Mouse (Mus musculus) heart, embryonic 13.5 days (tissue): Measurements from ENCODE around the gene Sin3b. TPM values are rescaled to one million over a fixed set of nuclear protein-coding genes. Genes with fewer than 3 reads are reported as not detected.

Experiments used
- ATAC-seq: fragments of 200-750 bp; cut with Nextera tagmentation; 2 replicates; pipeline ENCODE4 v1.8.0; 2017; ENCODE audit warnings: moderate TSS enrichment; ENCODE audit not compliant: insufficient number of reproducible peaks, low FRiP score, low TSS enrichment; ENCODE audit errors: extremely low read depth
- H3K27ac ChIP-seq: fragments of 300-500 bp; sonication (generic); replicated peaks from 2 replicates; pipeline ENCODE4 v1.5.1; 2015; ENCODE audit warnings: moderate library complexity, mild to moderate bottlenecking, inconsistent platforms
- H3K27me3 ChIP-seq: fragments of 300-500 bp; sonication (generic); replicated peaks from 2 replicates; pipeline ENCODE4 v1.6.1; 2015; ENCODE audit warnings: mild to moderate bottlenecking, inconsistent platforms
- H3K36me3 ChIP-seq: fragments of 300-500 bp; sonication (generic); 2 replicates; pipeline ENCODE4 v1.6.1; 2015; ENCODE audit warnings: mild to moderate bottlenecking, inconsistent platforms
- H3K4me1 ChIP-seq: fragments of 300-500 bp; sonication (generic); 2 replicates; pipeline ENCODE4 v1.6.1; 2015; ENCODE audit warnings: inconsistent platforms
- H3K4me2 ChIP-seq: fragments of 300-500 bp; sonication (generic); 2 replicates; pipeline ENCODE4 v1.6.1; 2015; ENCODE audit warnings: inconsistent platforms, mild to moderate bottlenecking, moderate library complexity
- H3K4me3 ChIP-seq: fragments of 300-500 bp; sonication (generic); 2 replicates; pipeline ENCODE4 v1.5.1; 2015; ENCODE audit warnings: moderate library complexity, mild to moderate bottlenecking, inconsistent platforms
- H3K9ac ChIP-seq: fragments of 300-500 bp; sonication (generic); 2 replicates; pipeline ENCODE4 v1.6.1; 2015; ENCODE audit warnings: inconsistent platforms, mild to moderate bottlenecking, moderate library complexity
- H3K9me3 ChIP-seq: fragments of 300-500 bp; sonication (generic); 2 replicates; pipeline ENCODE4 v1.6.1; 2016; ENCODE audit warnings: inconsistent platforms
- WGBS: fragments of 180-500 bp; shearing (Covaris S2); methylation state at CpG from one replicate; pipeline ENCODE4 v1.1.7; 2015; ENCODE audit warnings: mixed read lengths; 5-methylcytosine and 5-hydroxymethylcytosine counted together
- microRNA-seq: library from miRNA; unstranded; fragments of <30 nt; microRNA quantifications from one replicate; pipeline ENCODE4, GENCODE M21; 2016
- polyA plus RNA-seq: library from polyadenylated mRNA; unstranded; fragments of >200 nt; fragmentation: Nextera tagmentation; extraction: Ambion mirVana; gene quantifications from 2 replicates; pipeline ENCODE4 v1.2.1, GENCODE M21; 2015

Sin3b gene
- polyA plus RNA-seq, 1 experiment from 2014 or later: 161 TPM

DNA sequence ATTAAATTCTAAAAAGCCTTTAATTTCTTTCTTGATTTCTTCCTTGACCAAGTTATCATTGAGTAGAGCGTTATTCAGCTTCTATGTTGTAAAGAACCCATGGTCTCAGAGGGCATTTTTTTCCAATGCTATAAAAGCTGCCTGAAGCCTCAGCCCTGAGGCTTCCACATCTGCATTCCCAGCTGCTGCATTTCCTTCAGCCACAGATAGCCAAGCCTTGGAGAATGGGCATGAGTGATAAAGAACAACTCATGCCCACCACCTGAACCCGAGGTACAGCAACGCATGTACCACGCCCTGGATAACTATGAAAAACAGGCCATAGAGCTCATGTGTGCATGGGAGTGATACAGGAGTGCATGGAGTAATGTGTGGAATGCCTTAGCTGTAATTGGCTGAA, 57.6 kb downstream of the Sin3b start:
- H3K4me3 ChIP-seq: no peak overlapping the region
- H3K4me1 ChIP-seq: no peaks in the 10 kb centered on the region
- WGBS: 80% methylated on average over 4 of the region's 4 CpGs
- no peaks in the 10 kb centered on the region for H3K9me3 ChIP-seq
- H3K4me2 ChIP-seq: no peak overlapping the region
- no peak for ATAC-seq
- no peak overlapping the region for H3K27ac ChIP-seq
- no peaks in the 10 kb centered on the region for H3K36me3 ChIP-seq
- no peak overlapping the region for H3K9ac ChIP-seq
- H3K27me3 ChIP-seq: no peaks in the 10 kb centered on the region

DNA sequence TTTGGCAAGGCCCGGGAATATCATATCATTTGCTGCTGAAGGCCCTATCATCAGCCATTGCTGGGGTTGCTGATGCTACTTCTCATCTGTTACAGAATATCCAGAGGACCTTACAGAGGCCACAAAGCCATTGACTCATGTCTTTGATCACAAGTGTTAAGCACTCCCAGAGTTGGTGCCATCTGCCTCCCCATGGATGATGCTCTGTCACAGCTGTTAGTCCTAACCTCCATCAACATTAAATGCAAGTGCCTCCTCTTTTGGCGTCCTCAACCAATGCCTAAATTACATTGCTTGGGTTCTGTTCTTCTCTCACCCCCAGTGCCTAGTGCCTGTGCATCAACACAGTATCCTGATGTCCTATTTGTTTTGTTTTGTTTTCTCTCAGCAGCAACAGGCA, 78.5 kb downstream of the Sin3b start:
- Histone ChIP-seq H3K4me3 (no peak overlapping the region), H3K4me2 (no peak overlapping the region), H3K4me1 (no peaks in the 10 kb centered on the region), H3K27me3 (no peaks in the 10 kb centered on the region), H3K36me3 (no peaks in the 10 kb centered on the region), H3K9ac (no peak overlapping the region), H3K9me3 (peaks cover 5% of the 10 kb centered on the region; the same call in 1 of the 2 replicates), H3K27ac (no peak overlapping the region)
- WGBS: 69% methylated on average over 2 of the region's 2 CpGs
- ATAC-seq: no peak

Small RNA genes lying within 50 kb of the gene (microRNA-seq; reads per million reads assigned to microRNA genes)
- gene Gm26237: not detected

Other genes starting within 250 kb of the Sin3b start
- 40.1 and 45.6 TPM in 2 replicates for gene Cherp, start 248.1 kb upstream of the Sin3b start, polyA plus RNA-seq
- gene Slc35e1, start 230.7 kb upstream of the Sin3b start, polyA plus RNA-seq: 11.9 and 12.4 TPM in 2 replicates
- gene Med26, start 175.0 kb upstream of the Sin3b start, polyA plus RNA-seq: 9.1 and 9.3 TPM in 2 replicates
- gene Smim7, start 152.2 kb upstream of the Sin3b start, polyA plus RNA-seq: 92.2 and 104 TPM in 2 replicates
- gene Tmem38a, start 151.2 kb upstream of the Sin3b start, polyA plus RNA-seq: 57.2 and 66.7 TPM in 2 replicates
- gene Nwd1, start 76.6 kb upstream of the Sin3b start, polyA plus RNA-seq: 0.09 and 0.36 TPM in 2 replicates
- 1.0 and 1.1 TPM in 2 replicates for gene F2rl3, start 38.6 kb downstream of the Sin3b start, polyA plus RNA-seq